Mouse (Mus musculus) midbrain, embryonic 16.5 days (tissue): ENCODE measurements around the gene Rnase11. TPM values are rescaled to one million over a fixed set of nuclear protein-coding genes. Genes with fewer than 3 reads are reported as not detected.
A peak's percentile ranks its signal among the peaks of the same experiment; 100 is the strongest.
"Not testable (repeated sequence)": the region's sequence is repeated elsewhere in the genome, so short reads cannot be mapped to it uniquely, and the experiment has no call there.

Source experiments
- ATAC-seq: fragments of 200-750 bp; cut with Nextera tagmentation; 2 replicates; pipeline ENCODE4 v1.8.0; 2017; ENCODE audit warnings: moderate TSS enrichment
- H3K27ac ChIP-seq: fragments of 300-500 bp; sonication (generic); 2 replicates; pipeline ENCODE4 v1.5.1; 2014; ENCODE audit warnings: mild to moderate bottlenecking, low read length, mixed read lengths
- H3K27me3 ChIP-seq: fragments of 300-500 bp; sonication (generic); 2 replicates; pipeline ENCODE4 v1.6.1; 2014; ENCODE audit warnings: low read depth, low read length, mixed read lengths; ENCODE audit not compliant: control insufficient read depth, insufficient read depth
- H3K36me3 ChIP-seq: fragments of 300-500 bp; sonication (generic); 2 replicates; pipeline ENCODE4 v1.6.1; 2014; ENCODE audit warnings: mild to moderate bottlenecking, low read length, moderate library complexity, mixed read lengths; ENCODE audit not compliant: control insufficient read depth, insufficient read depth
- H3K4me1 ChIP-seq: fragments of 300-500 bp; sonication (generic); 2 replicates; pipeline ENCODE4 v1.6.1; 2014; ENCODE audit warnings: mild to moderate bottlenecking, low read length, mixed read lengths; ENCODE audit not compliant: control insufficient read depth, insufficient read depth
- H3K4me2 ChIP-seq: fragments of 300-500 bp; sonication (generic); 2 replicates; pipeline ENCODE4 v1.6.1; 2014; ENCODE audit warnings: mild to moderate bottlenecking, low read length, mixed read lengths
- H3K4me3 ChIP-seq: fragments of 300-500 bp; sonication (generic); 2 replicates; pipeline ENCODE4 v1.5.1; 2014; ENCODE audit warnings: low read depth, mild to moderate bottlenecking, low read length, moderate library complexity, mixed read lengths
- H3K9ac ChIP-seq: fragments of 300-500 bp; sonication (generic); 2 replicates; pipeline ENCODE4 v1.6.1; 2014; ENCODE audit warnings: low read depth, low read length, mixed read lengths
- H3K9me3 ChIP-seq: fragments of 300-500 bp; sonication (generic); replicated peaks from 2 replicates; pipeline ENCODE4 v1.6.1; 2014; ENCODE audit warnings: mild to moderate bottlenecking, low read length, mixed read lengths; ENCODE audit not compliant: control insufficient read depth, poor library complexity, severe bottlenecking
- WGBS: fragments of 180-500 bp; shearing (Covaris S2); extraction: QIAGEN DNeasy Blood & Tissue Kit; methylation state at CpG from one replicate; pipeline ENCODE4 v1.1.7; 2014; 5-methylcytosine and 5-hydroxymethylcytosine counted together
- polyA plus RNA-seq: library from polyadenylated mRNA; unstranded; fragments of >200 nt; fragmentation: Nextera tagmentation; extraction: Ambion mirVana; gene quantifications from 2 replicates; pipeline ENCODE4 v1.2.1, GENCODE M21; 2015

Rnase11 gene
- polyA plus RNA-seq, 1 experiment from 2014 or later, result not detected

DNA sequence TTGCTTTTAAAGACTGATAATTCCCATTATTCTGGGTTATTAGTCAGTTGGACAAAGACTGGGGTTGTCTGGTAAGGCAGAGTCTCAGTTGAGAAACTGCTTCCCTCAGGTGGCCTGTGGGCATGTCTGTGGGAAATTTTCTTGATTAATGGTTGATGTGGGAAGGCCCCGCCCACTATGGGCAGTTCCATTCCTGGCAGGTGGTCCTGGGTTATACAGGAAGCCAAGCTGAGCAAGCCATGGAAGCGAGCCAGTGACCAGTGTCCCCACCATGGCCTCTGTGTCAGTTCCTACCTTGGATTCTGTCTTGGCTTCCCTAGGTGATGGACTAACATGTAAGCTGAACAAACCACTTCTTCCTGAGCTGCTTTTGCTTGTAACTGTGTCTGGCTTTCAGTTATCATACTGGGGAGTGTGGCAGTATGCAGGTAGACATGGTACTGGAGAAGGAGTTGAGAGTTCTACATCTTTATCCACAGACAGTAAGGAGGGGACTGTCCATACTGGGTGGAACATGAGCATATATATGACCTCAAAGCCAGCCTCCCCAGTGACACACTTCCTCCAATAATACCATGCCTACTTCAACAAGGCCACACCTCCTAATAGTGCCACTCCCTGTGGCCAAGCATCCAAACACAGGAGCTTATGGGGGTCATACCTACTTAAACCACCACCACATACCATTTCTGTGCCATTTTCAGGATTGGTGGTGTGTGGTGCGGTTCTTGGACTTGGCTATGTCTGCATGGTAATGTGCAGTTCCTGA, 22.4 kb downstream of the Rnase11 start:
- no peaks in the 10 kb centered on the region; the same call in 1 of the 2 replicates for H3K9me3 ChIP-seq
- no peaks in the 10 kb centered on the region for H3K4me1 ChIP-seq
- H3K9ac ChIP-seq, result no peak overlapping the region
- H3K4me3 ChIP-seq, result no peak overlapping the region
- 67% methylated on average over 3 of the region's 3 CpGs for WGBS
- H3K4me2 ChIP-seq, result no peak overlapping the region
- no peaks in the 10 kb centered on the region for H3K27me3 ChIP-seq
- ATAC-seq, result no peak
- H3K36me3 ChIP-seq, result no peaks in the 10 kb centered on the region
- no peak overlapping the region for H3K27ac ChIP-seq

DNA sequence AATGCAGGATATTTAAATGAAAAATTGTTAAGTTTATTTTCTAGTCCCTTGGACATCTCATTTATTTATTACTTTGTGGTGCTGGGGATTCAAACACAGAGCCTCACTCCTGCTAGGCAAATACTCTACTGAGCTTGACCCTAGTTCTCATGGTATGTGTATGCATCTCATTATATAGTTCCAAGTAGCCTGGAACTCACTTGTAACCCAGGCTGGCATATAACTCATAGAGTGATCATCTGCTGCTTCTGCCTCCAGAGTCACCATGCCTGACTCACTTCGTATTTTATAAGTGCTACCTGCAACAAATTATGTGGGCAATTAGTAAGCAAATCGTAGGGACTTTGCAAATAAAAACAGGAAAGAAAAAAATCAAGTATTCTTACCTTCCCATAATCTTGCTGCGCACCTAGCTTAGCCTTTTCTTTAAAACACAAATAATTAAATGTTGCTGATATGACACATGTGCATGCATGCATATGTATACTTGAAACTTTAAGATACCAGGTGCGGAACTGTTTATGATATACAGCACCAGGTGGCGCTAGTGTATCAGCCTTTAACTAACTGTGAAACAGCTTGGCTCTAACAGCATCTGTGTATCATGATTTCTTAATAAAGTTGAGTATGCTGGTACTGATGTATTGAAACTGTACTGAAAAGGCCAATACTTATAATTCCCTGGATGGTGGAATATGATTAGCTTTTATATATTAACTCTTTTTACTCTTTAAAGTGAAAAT, 23.4 kb downstream of the Rnase11 start:
- no peaks in the 10 kb centered on the region for H3K36me3 ChIP-seq
- 40% methylated on average over 5 of the region's 5 CpGs for WGBS

DNA sequence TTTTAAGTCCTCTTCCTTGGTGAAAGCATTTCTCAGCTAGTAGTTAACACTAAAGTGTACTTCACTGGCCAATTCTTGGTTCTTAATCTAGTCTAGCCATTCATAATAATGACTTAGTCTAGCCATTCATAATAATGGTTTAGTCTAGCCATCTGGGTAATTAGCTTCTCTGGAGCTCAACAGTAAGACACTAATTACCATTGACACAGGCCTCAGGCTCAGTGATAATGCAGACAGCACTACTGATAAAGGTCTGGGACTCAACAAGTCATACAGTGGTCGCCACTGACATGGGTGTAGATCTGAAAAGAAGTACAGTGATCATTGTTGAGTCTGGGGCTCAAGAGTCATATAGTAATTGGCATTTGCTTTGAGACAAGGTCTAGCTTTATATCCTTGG, 25.1 kb downstream of the Rnase11 start:
- 84% methylated on average over 1 of the region's 1 CpGs for WGBS
- Histone ChIP-seq H3K9me3 (no peaks in the 10 kb centered on the region), H3K27ac (no peak overlapping the region), H3K27me3 (no peaks in the 10 kb centered on the region), H3K9ac (no peak overlapping the region), H3K4me1 (no peaks in the 10 kb centered on the region), H3K36me3 (no peaks in the 10 kb centered on the region), H3K4me3 (no peak overlapping the region), H3K4me2 (no peak overlapping the region)
- no peak for ATAC-seq

More for the DNA sequence above, 23.4 kb downstream of the Rnase11 start:
- Histone ChIP-seq H3K9me3 (no peaks in the 10 kb centered on the region), H3K27ac (no peak overlapping the region), H3K27me3 (no peaks in the 10 kb centered on the region), H3K4me1 (no peaks in the 10 kb centered on the region), H3K4me2 (no peak overlapping the region), H3K9ac (no peak overlapping the region), H3K4me3 (no peak overlapping the region)
- peak; percentile 73 for ATAC-seq

DNA sequence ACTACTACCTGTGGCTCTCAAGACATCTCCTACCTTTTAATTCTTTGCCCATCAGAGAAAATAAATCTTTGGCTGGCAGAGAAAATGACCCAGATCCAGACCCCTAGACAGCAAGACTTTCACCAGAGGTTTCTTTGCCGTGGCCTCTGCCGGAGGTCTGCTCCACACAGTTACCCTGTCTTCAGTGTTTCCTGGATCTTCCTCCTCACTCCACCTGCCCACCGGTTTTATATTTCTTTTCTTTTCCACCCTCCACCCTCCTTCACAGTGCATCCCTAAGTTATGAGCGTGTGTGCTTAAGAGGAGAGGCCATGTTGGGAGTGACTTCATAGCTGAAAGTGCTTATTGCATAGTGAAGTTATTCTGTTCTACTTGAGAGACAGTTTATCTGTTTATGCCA, 26.5 kb downstream of the Rnase11 start:
- Histone ChIP-seq H3K27ac (no peak overlapping the region), H3K4me2 (no peak overlapping the region), H3K27me3 (no peaks in the 10 kb centered on the region), H3K36me3 (no peaks in the 10 kb centered on the region), H3K9me3 (no peaks in the 10 kb centered on the region), H3K4me1 (no peaks in the 10 kb centered on the region), H3K4me3 (no peak overlapping the region), H3K9ac (no peak overlapping the region)
- 90% methylated on average over 4 of the region's 4 CpGs for WGBS
- ATAC-seq, result no peak

DNA sequence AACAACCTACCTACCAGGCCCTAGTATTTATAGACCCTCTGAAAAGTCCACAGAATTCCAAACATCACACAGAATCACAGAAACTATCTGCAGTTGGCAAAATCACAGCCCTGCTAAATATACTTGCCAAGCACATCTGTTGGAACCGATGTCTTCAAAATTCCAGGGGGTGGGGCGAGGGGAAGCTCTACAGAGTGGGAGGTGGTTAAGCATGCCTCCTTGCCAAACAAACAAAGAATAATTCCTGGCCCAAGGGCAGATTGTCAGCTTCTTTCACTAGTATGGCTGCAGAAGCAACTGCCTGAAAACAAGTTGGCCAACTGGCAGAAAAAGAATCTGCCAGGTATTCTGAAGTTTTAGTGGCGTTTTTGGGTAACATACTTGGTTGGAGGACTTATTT, 32.7 kb downstream of the Rnase11 start:
- no peaks in the 10 kb centered on the region for H3K4me1 ChIP-seq
- WGBS, result 82% methylated on average over 3 of the region's 3 CpGs
- H3K9ac ChIP-seq, result no peak overlapping the region
- H3K4me3 ChIP-seq, result no peak overlapping the region
- H3K4me2 ChIP-seq, result no peak overlapping the region
- no peaks in the 10 kb centered on the region for H3K27me3 ChIP-seq
- no peak for ATAC-seq
- H3K27ac ChIP-seq, result no peak overlapping the region
- no peaks in the 10 kb centered on the region for H3K9me3 ChIP-seq
- no peaks in the 10 kb centered on the region for H3K36me3 ChIP-seq

DNA sequence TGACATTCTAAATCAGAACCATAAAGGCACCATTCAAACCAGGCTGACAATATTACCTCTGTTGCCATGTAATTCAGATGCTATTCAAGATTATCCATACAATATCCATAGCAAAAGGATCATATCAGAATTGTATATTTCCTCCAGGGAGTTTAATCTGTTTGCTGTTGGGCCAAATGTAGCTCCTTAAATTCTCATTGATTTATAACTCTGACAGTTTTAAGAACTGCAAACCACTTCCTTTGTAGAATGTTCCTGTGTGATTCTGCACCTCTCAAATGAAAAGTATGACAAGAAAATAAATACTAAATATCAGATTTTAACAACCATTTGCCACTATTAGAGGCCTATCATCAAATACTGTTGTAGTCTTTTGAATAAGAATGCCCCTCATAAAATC, 34.2 kb downstream of the Rnase11 start:
- H3K36me3 ChIP-seq, result no peaks in the 10 kb centered on the region
- no peak for ATAC-seq
- H3K4me2 ChIP-seq, result no peak overlapping the region
- H3K9ac ChIP-seq, result no peak overlapping the region
- H3K4me3 ChIP-seq, result no peak overlapping the region
- no peak overlapping the region for H3K27ac ChIP-seq
- no peaks in the 10 kb centered on the region for H3K9me3 ChIP-seq
- no peaks in the 10 kb centered on the region for H3K4me1 ChIP-seq
- no peaks in the 10 kb centered on the region for H3K27me3 ChIP-seq

DNA sequence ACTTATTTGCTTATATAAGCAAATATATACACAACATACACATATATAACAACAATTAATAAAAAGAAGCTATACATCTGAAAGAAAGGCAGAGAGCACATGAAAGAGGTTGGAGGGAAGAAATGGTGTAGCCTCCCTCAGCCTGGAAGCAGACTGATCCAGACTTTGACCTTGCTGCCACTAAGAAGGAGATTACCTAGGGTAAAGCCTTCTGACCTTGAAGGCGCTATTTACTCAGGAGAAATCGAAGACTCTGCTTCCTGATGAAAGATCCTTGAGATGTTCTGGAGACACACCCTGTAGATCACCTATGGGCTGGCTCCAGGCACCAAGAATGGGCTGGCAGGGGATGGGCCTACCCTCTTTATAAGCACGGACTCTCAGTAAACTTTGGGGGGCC, 35.2 kb downstream of the Rnase11 start:
- ATAC-seq, H3K27ac ChIP-seq, H3K4me2 ChIP-seq, H3K27me3 ChIP-seq, H3K4me3 ChIP-seq, H3K9ac ChIP-seq, H3K9me3 ChIP-seq, H3K36me3 ChIP-seq, H3K4me1 ChIP-seq: not testable (repeated sequence)
- 85% methylated on average over 3 of the region's 3 CpGs for WGBS

DNA sequence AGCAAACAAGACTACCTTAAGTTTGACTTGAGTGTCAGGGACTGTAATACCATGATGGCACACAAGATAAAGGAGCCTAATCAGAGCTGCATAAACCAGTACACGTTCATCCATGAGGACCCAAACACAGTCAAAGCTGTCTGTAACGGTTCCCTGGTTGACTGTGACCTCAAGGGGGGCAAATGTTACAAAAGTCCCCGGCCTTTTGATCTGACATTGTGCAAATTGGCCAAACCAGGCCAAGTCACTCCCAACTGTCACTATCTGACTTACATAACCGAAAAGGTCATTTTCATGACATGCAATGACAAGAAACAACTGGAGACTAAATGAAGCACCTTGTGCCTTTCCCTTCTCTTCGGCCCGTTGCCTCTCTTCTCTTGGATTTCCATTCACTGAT, 40.4 kb downstream of the Rnase11 start:
- no peak for ATAC-seq

DNA sequence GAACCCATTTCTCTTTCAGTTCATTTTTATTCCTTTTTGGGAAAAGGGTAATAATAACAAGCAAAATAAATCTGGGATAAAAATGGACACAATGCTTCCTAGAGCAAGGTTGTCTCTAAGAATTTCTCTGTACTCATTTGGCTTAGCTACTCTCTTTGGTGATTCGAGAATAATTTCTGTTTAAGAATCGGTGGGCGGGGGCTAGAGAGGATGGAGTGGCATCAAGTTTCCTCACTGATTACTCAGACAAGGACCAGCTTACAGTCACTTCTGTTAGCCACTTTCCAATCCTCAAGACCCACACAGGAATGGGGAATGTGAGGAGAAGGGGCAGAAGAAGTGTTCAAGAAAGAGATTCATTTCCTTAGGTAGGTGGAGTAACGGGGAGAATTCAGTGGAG, 41.2 kb downstream of the Rnase11 start:
- 89% methylated on average over 4 of the region's 4 CpGs for WGBS
- no peaks in the 10 kb centered on the region for H3K4me1 ChIP-seq
- no peak overlapping the region for H3K9ac ChIP-seq

More for the DNA sequence above, 40.4 kb downstream of the Rnase11 start:
- Histone ChIP-seq H3K4me2 (no peak overlapping the region), H3K27me3 (no peaks in the 10 kb centered on the region), H3K4me1 (no peaks in the 10 kb centered on the region), H3K27ac (no peak overlapping the region), H3K9ac (no peak overlapping the region), H3K36me3 (no peaks in the 10 kb centered on the region), H3K4me3 (no peak overlapping the region), H3K9me3 (no peaks in the 10 kb centered on the region)
- 91% methylated on average over 6 of the region's 6 CpGs for WGBS

More for the DNA sequence above, 41.2 kb downstream of the Rnase11 start:
- Histone ChIP-seq H3K9me3 (no peaks in the 10 kb centered on the region), H3K4me2 (no peak overlapping the region), H3K27me3 (no peaks in the 10 kb centered on the region), H3K36me3 (no peaks in the 10 kb centered on the region), H3K27ac (no peak overlapping the region), H3K4me3 (no peak overlapping the region)
- no peak for ATAC-seq
